Mouse (Mus musculus): ENCODE measurements around the gene Ssbp2.

Gene Ssbp2

DNA sequence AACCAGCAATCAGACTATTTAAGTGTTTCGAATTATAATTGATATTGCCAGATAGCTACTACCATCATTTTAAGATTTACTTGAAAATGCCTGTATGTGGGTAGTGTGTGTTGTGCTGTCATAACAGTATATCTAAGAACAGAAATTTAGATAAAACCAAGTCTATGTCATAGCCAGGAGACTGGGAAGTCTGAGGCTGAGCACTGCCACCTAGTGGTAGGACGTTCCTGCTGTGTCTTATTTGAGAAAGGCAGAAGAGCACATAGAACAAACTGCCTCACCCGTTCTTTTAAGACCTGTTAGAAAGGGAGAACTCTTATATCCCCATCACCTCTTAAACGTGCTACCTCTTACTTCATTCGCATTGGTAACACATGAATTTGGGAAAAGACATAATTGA is 176.7 kb downstream of the Ssbp2 start:
- peak; percentile 91 for DNase-seq

DNA sequence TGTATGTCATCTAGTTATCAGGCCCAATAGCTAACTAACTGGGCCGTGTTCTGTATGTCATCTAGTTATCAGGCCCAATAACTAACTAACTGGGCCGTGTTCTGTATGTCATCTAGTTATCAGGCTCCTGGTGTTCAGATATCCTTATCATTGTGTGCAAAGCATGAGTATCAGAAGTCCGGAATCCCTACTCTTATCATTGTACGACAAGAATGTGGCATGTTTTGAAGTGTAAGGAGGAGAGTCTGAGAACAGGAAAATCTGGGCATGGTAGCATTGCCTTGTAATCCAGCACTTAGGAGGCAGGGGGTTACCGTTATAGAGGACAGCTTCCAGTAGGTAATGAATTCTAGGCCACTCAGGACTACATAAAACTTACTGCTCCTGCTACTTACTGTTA is 178.8 kb downstream of the Ssbp2 start:
- no peak for DNase-seq

GRCm38 (mm10) chr13:91640219-91640618 is 180.1 kb downstream of the Ssbp2 start:
- no peak for DNase-seq

GRCm38 (mm10) chr13:91648240-91648639 is 188.2 kb downstream of the Ssbp2 start:
- DNase-seq = peak; percentile 34

DNA sequence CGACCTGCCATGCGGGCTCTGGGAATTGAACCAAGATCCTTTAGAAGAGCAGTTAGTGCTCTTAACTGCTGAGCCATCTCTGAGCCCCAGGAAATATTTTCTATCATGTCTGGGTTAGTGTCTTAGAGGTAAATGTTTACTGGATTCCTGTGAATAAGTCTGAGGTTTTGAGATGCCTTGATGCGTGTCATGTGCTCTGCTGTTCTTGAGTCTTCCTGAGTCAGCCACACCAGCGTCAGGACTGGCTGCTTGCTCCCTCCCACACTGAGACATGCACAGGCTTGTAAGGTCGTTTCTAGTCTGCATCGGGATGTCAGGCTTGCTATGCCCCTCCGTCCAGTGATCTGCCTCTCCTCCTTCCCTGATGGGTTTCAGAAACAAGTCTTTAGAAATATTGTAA is 189.8 kb downstream of the Ssbp2 start:
- no peak for DNase-seq

GRCm38 (mm10) chr13:91661068-91661795 is 201.1 kb downstream of the Ssbp2 start:
- no peak for DNase-seq

- no peak for DNase-seq
Measured at GRCm38 (mm10) chr13:91662751-91663150, 202.7 kb downstream of the Ssbp2 start.

GRCm38 (mm10) chr13:91673241-91673640 is 213.2 kb downstream of the Ssbp2 start:
- DNase-seq = no peak

DNA sequence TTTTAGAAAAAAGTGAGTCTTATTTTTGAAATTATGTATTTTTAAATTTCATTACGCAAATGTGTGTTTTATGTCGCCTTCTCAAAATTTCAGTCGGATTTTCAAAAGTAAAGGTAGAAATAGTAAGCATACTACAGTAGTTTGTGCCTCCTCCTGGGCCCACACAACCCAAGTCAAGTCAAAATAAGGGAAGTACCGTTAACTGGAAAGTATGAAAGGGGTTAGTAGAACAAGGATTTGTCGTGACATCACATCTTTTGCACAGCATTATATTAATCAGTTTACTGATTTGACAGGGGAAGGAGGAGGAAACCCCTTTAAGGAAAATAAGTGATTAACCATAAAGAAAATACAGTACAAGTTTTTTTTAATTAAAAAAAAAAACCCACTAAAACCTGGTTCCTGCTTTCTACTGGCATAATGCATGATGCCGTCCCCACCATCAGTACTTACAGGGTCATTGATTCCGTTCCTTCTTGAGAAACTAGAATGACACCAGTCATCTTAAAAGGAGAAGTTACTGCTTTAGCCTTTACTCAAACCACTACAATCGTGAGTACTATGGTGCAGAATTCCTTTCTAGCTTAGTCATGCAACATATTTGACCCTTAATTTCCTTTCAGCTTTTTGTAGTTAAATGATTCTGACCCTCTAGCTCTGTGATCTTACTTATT is 220.8 kb downstream of the Ssbp2 start:
- no peak for DNase-seq

DNA sequence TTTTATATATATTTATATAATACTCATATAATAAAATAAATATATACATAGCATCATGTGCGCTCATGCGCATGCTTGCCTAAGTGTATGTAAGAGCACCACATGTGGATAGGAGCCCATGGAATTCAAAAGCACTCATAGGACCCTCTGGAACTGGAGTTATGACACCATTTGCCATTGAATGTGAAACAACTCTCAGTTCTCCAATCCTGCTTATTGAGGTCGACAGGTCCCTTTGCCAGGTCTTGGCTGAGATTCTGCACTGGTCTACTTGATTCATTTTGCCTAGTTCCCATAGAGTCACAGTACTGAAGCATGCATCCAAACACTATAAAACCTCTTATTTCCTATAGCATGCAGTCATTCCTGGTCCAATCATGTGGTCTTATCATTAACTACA is 221.4 kb downstream of the Ssbp2 start:
- DNase-seq = no peak

GRCm38 (mm10) chr13:91690118-91690517 is 230.0 kb downstream of the Ssbp2 start:
- no peak for DNase-seq

DNA sequence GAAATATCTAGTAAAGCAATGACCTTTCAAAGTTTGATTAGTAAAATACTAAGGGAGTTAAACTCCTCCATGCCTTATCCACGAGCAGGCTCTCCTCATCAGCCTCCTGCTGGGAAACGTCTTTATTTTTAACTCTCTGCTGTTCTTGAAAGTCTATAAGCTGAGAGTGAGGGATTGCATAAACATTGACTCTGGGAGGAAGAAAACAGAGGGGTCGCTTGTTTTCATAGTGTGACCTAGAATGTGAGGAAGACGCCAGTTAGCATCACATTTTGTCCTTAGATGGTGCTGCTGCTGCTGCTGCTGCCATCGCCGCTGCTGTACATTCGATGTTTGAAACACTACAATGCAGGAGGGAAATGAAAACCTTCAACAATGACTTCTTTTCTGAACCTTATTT is 233.5 kb downstream of the Ssbp2 start:
- DNase-seq = no peak

DNA sequence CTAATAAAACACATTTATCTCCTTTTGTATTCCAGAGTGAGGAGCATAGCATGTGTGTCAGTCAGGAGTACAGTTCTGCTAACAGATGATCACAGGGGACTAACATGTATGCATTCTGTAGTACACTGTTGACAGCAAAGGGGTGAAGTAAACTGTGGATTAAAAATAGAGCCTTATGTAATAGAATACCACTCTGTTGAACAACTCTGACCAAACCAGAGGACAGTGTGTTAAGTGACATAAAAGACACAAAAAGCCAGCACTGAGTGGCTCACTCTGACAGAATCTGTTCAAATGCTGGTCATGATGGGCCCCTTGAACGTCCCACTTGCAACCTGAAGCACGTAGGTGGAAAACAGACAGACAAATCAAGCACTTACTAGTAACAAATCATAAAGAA is 235.3 kb downstream of the Ssbp2 start:
- no peak for DNase-seq

DNA sequence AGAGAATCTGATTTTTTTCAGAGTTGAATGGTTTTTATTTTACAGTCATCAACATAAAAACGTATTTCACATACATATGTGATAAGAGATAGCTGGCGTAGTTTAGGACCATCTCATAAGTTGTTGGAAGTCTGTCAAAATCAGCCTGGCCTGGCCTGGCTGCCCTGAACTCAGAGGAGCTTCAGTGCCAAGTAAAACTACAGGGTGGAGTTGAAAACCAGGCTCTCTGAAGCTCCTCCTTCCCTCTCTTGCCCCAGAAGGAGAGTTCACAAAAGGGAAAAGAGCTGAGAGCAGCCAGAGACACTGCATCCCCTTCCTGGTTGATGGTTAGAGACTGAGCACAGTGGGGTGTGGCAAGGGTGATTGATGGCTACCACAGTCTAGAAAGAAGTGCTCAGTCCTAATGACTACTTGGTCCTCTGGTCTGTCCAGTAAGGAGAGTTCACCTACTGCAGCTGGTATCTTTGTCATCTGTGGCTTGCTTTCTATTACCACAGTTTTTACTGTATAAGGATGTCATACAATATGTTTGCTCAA is 236.1 kb downstream of the Ssbp2 start:
- no peak for DNase-seq

DNA sequence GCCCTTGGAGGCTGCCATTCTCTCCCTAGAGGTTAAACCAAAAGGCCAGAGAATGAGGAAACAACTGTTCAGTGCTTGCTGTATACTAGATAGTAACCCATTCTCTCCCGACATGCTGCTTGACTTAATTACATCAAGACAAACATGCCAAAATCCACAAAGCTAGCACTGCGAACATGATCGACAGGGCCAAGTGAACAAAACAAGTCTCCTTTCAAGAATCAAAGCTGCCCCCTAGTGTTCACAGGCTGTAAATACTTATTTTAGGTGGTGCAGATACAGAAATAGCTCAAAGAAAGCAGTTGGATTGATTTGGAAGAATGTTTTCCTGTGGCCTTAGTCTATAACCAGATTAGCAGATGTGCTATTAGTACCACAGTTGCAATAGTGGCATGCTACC is 236.9 kb downstream of the Ssbp2 start:
- DNase-seq = peak; percentile 18

DNA sequence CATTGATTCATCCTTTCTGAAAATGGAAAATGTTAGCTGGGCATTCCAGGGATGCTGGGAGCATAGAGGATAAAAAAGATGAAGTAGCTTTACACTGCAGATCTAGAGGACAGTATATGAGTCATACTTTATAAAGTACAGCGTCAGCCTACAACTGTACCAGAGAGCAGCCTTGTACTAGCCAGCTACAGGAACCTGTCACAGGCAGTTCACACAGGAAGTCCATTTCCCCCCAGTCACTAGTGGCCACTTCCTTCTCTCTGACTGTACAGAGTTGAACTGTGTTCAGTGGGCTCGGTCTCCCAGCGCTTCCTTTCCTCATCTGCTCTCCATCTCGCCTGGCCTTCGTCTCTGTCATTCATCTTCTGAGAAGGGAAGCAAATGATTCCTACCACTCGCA is 242.3 kb downstream of the Ssbp2 start:
- no peak for DNase-seq

- no peak for DNase-seq
Measured at GRCm38 (mm10) chr13:91719487-91719886, 259.4 kb downstream of the Ssbp2 start.

- DNase-seq = no peak
Measured at GRCm38 (mm10) chr13:91723108-91723735, 263.1 kb downstream of the Ssbp2 start.

DNA sequence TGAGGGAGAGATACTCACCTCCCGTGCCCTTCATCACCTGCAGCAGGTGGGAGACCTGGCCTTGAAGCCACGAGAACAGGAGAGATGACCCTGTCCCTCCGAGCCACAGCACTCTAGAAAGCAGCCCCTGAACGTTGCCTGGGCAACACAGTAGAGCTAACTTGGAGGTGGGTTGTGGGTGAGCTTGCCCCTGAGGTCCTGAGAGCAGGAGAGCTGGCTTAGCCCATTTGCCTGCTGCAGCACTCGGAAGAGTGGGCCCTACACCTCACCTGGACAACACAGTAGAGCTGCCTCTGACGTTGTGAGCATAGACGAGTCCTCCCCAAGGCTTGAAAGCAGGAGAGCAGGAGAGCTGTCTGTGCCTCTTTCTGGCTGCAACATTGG is 263.6 kb downstream of the Ssbp2 start:
- no peak for DNase-seq

- DNase-seq = no peak
Measured at GRCm38 (mm10) chr13:91724211-91724610, 264.1 kb downstream of the Ssbp2 start.

- DNase-seq = no peak
Measured at GRCm38 (mm10) chr13:91725130-91725529, 265.0 kb downstream of the Ssbp2 start.

- no peak for DNase-seq
Measured at GRCm38 (mm10) chr13:91727899-91728298, 267.8 kb downstream of the Ssbp2 start.

GRCm38 (mm10) chr13:91737191-91737590 is 277.1 kb downstream of the Ssbp2 start:
- DNase-seq = no peak

- no peak for DNase-seq
Measured at GRCm38 (mm10) chr13:91740851-91741250, 280.8 kb downstream of the Ssbp2 start.
